21 mouse cellular contexts compared by ENCODE assay signal in the genomic region with DNA sequence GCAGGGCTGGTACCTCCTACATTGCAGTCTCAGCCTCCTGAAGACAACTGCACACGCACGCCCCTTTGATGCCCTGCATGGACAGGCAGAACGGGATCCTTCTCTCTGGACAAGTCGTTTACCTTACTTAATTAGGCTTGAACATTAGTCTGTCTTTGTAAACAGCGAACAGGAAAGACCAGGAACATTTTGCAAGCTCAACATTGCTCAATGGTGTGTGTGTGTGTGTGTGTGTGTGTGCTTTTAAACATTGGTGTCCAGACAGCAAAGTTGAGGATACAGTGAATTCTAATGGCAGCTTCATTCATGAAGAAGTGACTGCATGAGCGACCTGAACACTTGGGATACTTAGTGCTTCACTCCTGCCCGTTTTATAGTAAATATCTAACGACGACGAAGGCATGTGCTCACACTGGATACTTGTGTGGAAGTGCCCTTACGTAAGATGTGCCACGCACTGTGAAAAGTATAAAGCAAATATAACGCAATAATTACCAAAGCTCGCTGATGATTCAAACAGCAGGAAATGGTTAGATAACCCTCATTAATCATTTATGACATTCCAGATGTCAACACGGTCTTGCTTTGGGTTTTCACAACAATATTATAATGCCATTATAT. TPM values are rescaled to one million over a fixed set of nuclear protein-coding genes. Genes with fewer than 3 reads are reported as not detected.
DNase-seq lines count a peak whose midpoint lies in the region; ATAC-seq and TF ChIP-seq lines count a peak whose summit lies in the region.
"Had no signal": no experiment of that assay in that cellular context is flagged by ENCODE, and none has a peak within 500 bp of the region (broad histone marks: within the 10 kb centered on the region; RNA-seq: fewer than 3 reads in every experiment).

No protein-coding gene starts in this region.

- TF ChIP-seq CTCF in lung, postnatal 0 days (IDR thresholded peaks at IDR 0.05), result no peak
- TF ChIP-seq CTCF in intestine, postnatal 0 days (IDR thresholded peaks at IDR 0.05; ENCODE audit: low read depth), result no peak
- no peak for TF ChIP-seq CTCF in small intestine, adult 2 months (IDR thresholded peaks at IDR 0.05; ENCODE audit: extremely low read depth, insufficient read length, insufficient replicate concordance, low read depth, low read length)

- no peak for TF ChIP-seq POLR2A in small intestine, adult 2 months (IDR thresholded peaks at IDR 0.05; ENCODE audit: low read depth, low read length)

- no peaks in the 10 kb centered on the region for H3K36me3 ChIP-seq in kidney, embryonic 15.5 days
- no peaks in the 10 kb centered on the region for H3K36me3 ChIP-seq in kidney, embryonic 14.5 days (ENCODE audit: control insufficient read depth, insufficient read depth, low read length)
- no peaks in the 10 kb centered on the region for H3K36me3 ChIP-seq in lung, postnatal 0 days (ENCODE audit: insufficient read depth, low read length)
- no peaks in the 10 kb centered on the region for H3K36me3 ChIP-seq in intestine, postnatal 0 days (ENCODE audit: control insufficient read depth, insufficient read depth)
- no peaks in the 10 kb centered on the region for H3K36me3 ChIP-seq in small intestine, adult 2 months (ENCODE audit: control insufficient read depth, insufficient read depth, low read length)
- no peaks in the 10 kb centered on the region for H3K36me3 ChIP-seq in midbrain, embryonic 15.5 days (replicated peaks)
- H3K36me3 ChIP-seq: embryonic facial prominence, embryonic 12.5 days; heart, embryonic 10.5 days; hindbrain, embryonic 15.5 days; neural tube, embryonic 13.5 days had no signal

- H3K4me1 ChIP-seq in kidney, embryonic 15.5 days, result 0 out of 2 replicates have a peak, but pooled peaks cover 2% of the 10 kb centered on the region
- no peaks in the 10 kb centered on the region for H3K4me1 ChIP-seq in kidney, embryonic 14.5 days (ENCODE audit: control insufficient read depth, insufficient read depth, low read length)
- H3K4me1 ChIP-seq in lung, postnatal 0 days (ENCODE audit: insufficient read depth, low read depth, low read length), result peaks cover 10% of the 10 kb centered on the region; the same call in 1 of the 2 replicates
- H3K4me1 ChIP-seq in intestine, postnatal 0 days (replicated peaks; ENCODE audit: control insufficient read depth, insufficient read depth, low read length), result no peaks in the 10 kb centered on the region
- H3K4me1 ChIP-seq in small intestine, adult 2 months (ENCODE audit: control insufficient read depth, insufficient read depth, insufficient read length, low read length), result peaks cover 5% of the 10 kb centered on the region; the same call in 1 of the 2 replicates
- H3K4me1 ChIP-seq in midbrain, embryonic 15.5 days, result no peaks in the 10 kb centered on the region
- H3K4me1 ChIP-seq: embryonic facial prominence, embryonic 12.5 days; forebrain, embryonic 13.5 days; hindbrain, embryonic 15.5 days; neural tube, embryonic 13.5 days had no signal

- DNase-seq in lung, postnatal 0 days (ENCODE audit: low spot score), result peak; percentile 82
- no peak for DNase-seq in lung, postnatal 14 days
- DNase-seq: cerebellum, adult 9-10 months; heart, postnatal 36 days; kidney, adult 11 months; kidney, postnatal 25 days; right cerebral cortex, adult 18-20 months; thymus, postnatal 36 days had no signal

- no peaks in the 10 kb centered on the region for H3K9me3 ChIP-seq in kidney, embryonic 15.5 days (replicated peaks)
- no peaks in the 10 kb centered on the region for H3K9me3 ChIP-seq in kidney, embryonic 14.5 days (ENCODE audit: control insufficient read depth, low read length)
- no peaks in the 10 kb centered on the region for H3K9me3 ChIP-seq in lung, postnatal 0 days (ENCODE audit: low read length)
- no peaks in the 10 kb centered on the region for H3K9me3 ChIP-seq in intestine, postnatal 0 days (ENCODE audit: control insufficient read depth)
- no peaks in the 10 kb centered on the region for H3K9me3 ChIP-seq in midbrain, embryonic 15.5 days
- H3K9me3 ChIP-seq: embryonic facial prominence, embryonic 12.5 days; forebrain, embryonic 13.5 days; heart, embryonic 10.5 days; hindbrain, embryonic 15.5 days; neural tube, embryonic 13.5 days had no signal

- peak; percentile 73 for TF ChIP-seq EP300 in lung, postnatal 0 days (IDR thresholded peaks at IDR 0.05)

- 58% methylated on average over 15 of the region's 15 CpGs for WGBS in kidney, embryonic 15.5 days
- WGBS in kidney, embryonic 14.5 days, result 63% methylated on average over 15 of the region's 15 CpGs
- 24% methylated on average over 15 of the region's 15 CpGs for WGBS in lung, postnatal 0 days
- 38% methylated on average over 15 of the region's 15 CpGs for WGBS in intestine, postnatal 0 days
- WGBS in small intestine, adult 2 months, result 27% methylated on average over 15 of the region's 15 CpGs
- WGBS in midbrain, embryonic 15.5 days, result 87% methylated on average over 15 of the region's 15 CpGs

- H3K27me3 ChIP-seq in kidney, embryonic 15.5 days, result no peaks in the 10 kb centered on the region
- H3K27me3 ChIP-seq in kidney, embryonic 14.5 days (ENCODE audit: control insufficient read depth, insufficient read depth, low read length), result no peaks in the 10 kb centered on the region
- no peaks in the 10 kb centered on the region for H3K27me3 ChIP-seq in lung, postnatal 0 days (replicated peaks; ENCODE audit: insufficient read depth, low read length)
- H3K27me3 ChIP-seq in intestine, postnatal 0 days (replicated peaks; ENCODE audit: control insufficient read depth, insufficient read depth, low read length), result no peaks in the 10 kb centered on the region
- no peaks in the 10 kb centered on the region for H3K27me3 ChIP-seq in small intestine, adult 2 months (ENCODE audit: control insufficient read depth, insufficient read depth, low read length)
- no peaks in the 10 kb centered on the region for H3K27me3 ChIP-seq in midbrain, embryonic 15.5 days (replicated peaks)
- H3K27me3 ChIP-seq: embryonic facial prominence, embryonic 12.5 days; forebrain, embryonic 13.5 days; hindbrain, embryonic 15.5 days; neural tube, embryonic 13.5 days had no signal

- no peak overlapping the region for H3K27ac ChIP-seq in kidney, embryonic 15.5 days
- no peak overlapping the region for H3K27ac ChIP-seq in kidney, embryonic 14.5 days (ENCODE audit: low read depth, low read length)
- no peak overlapping the region for H3K27ac ChIP-seq in lung, postnatal 0 days (ENCODE audit: low read length)
- H3K27ac ChIP-seq in intestine, postnatal 0 days (ENCODE audit: low read depth, low read length), result no peak overlapping the region
- 0 out of 2 replicates have a peak overlapping the region, but pooled peaks have one; percentile 46 for H3K27ac ChIP-seq in small intestine, adult 2 months (ENCODE audit: insufficient read depth, low read depth, low read length)
- H3K27ac ChIP-seq in midbrain, embryonic 15.5 days, result no peak overlapping the region
- H3K27ac ChIP-seq: embryonic facial prominence, embryonic 12.5 days; forebrain, embryonic 13.5 days; heart, embryonic 10.5 days; hindbrain, embryonic 15.5 days; neural tube, embryonic 13.5 days had no signal

- no peak overlapping the region for H3K4me3 ChIP-seq in kidney, embryonic 15.5 days (replicated peaks)
- no peak overlapping the region for H3K4me3 ChIP-seq in kidney, embryonic 14.5 days (ENCODE audit: low read length)
- H3K4me3 ChIP-seq in lung, postnatal 0 days (ENCODE audit: low read depth, low read length), result no peak overlapping the region
- H3K4me3 ChIP-seq in intestine, postnatal 0 days (ENCODE audit: low read depth, low read length), result no peak overlapping the region
- no peak overlapping the region for H3K4me3 ChIP-seq in small intestine, adult 2 months (ENCODE audit: low read depth, low read length)
- no peak overlapping the region for H3K4me3 ChIP-seq in midbrain, embryonic 15.5 days
- H3K4me3 ChIP-seq: embryonic facial prominence, embryonic 12.5 days; erythroblast, embryonic 14.5 days; forebrain, embryonic 13.5 days; heart, embryonic 10.5 days; hindbrain, embryonic 15.5 days; neural tube, embryonic 13.5 days had no signal

- H3K4me2 ChIP-seq in kidney, embryonic 15.5 days, result no peak overlapping the region
- no peak overlapping the region for H3K4me2 ChIP-seq in kidney, embryonic 14.5 days (replicated peaks; ENCODE audit: low read depth, low read length)
- H3K4me2 ChIP-seq in lung, postnatal 0 days (replicated peaks; ENCODE audit: low read depth, low read length), result peak overlapping the region; percentile 37; the same call in 1 of the 2 replicates
- no peak overlapping the region; the same call in 1 of the 2 replicates for H3K4me2 ChIP-seq in intestine, postnatal 0 days (replicated peaks; ENCODE audit: low read depth)
- H3K4me2 ChIP-seq in midbrain, embryonic 15.5 days, result no peak overlapping the region
- H3K4me2 ChIP-seq: embryonic facial prominence, embryonic 12.5 days; forebrain, embryonic 13.5 days; hindbrain, embryonic 15.5 days; midbrain, embryonic 11.5 days; neural tube, embryonic 13.5 days had no signal

- no peak overlapping the region for H3K9ac ChIP-seq in kidney, embryonic 15.5 days
- H3K9ac ChIP-seq in kidney, embryonic 14.5 days (ENCODE audit: low read depth, low read length), result no peak overlapping the region
- no peak overlapping the region for H3K9ac ChIP-seq in lung, postnatal 0 days (replicated peaks; ENCODE audit: low read depth)
- H3K9ac ChIP-seq in intestine, postnatal 0 days (ENCODE audit: low read depth, low read length), result no peak overlapping the region
- no peak overlapping the region for H3K9ac ChIP-seq in midbrain, embryonic 15.5 days
- H3K9ac ChIP-seq: embryonic facial prominence, embryonic 12.5 days; forebrain, embryonic 13.5 days; hindbrain, embryonic 15.5 days; neural tube, embryonic 13.5 days had no signal

- ATAC-seq in kidney, embryonic 15.5 days (replicated peaks; ENCODE audit: low FRiP score), result peak; percentile 36
- ATAC-seq in kidney, embryonic 14.5 days (ENCODE audit: low FRiP score, low TSS enrichment), result no peak
- ATAC-seq in lung, postnatal 0 days, result peak; percentile 77
- peak; percentile 42; the same call in 1 of the 2 replicates for ATAC-seq in intestine, postnatal 0 days
- no peak for ATAC-seq in midbrain, embryonic 15.5 days (replicated peaks)
- ATAC-seq: forebrain, embryonic 13.5 days had no signal

RNA-seq across cellular contexts. Expression of gene Map3k7cl, which starts 59.2 kb away (rescaled TPM):
- polyA plus RNA-seq in kidney, embryonic 15.5 days (2015; fragmentation: Nextera tagmentation; extraction: Ambion mirVana), result 2.2 and 2.4 TPM in 2 replicates
- polyA plus RNA-seq in kidney, embryonic 14.5 days (2014; fragmentation: Nextera tagmentation; extraction: Ambion mirVana), result 0.69 and 1.4 TPM in 2 replicates
- polyA plus RNA-seq in lung, postnatal 0 days (2015; fragmentation: Nextera tagmentation; extraction: Ambion mirVana), result 0.37 and 0.38 TPM in 2 replicates
- 0.35 and 0.43 TPM in 2 replicates for polyA plus RNA-seq in intestine, postnatal 0 days (2015; fragmentation: Nextera tagmentation; extraction: Ambion mirVana)
- 0.19 and 0.39 TPM in 2 replicates for polyA plus RNA-seq in small intestine, adult 2 months (2012; rRNA removed)
- 0.10 and 0.14 TPM in 2 replicates for polyA plus RNA-seq in midbrain, embryonic 15.5 days (2015; fragmentation: Nextera tagmentation; extraction: Ambion mirVana)
- polyA plus RNA-seq: embryonic facial prominence, embryonic 12.5 days; erythroblast, embryonic 14.5 days; heart, embryonic 10.5 days; hindbrain, embryonic 15.5 days; limb, embryonic 11.5 days; midbrain, embryonic 11.5 days; neural tube, embryonic 13.5 days had no signal

Comparison
In these comparisons a context has a peak if more than half of its experiments do, and no peak if none do; other contexts are left out.
1. ATAC-seq: peak in kidney, embryonic 15.5 days (single experiment), lung, postnatal 0 days (single experiment) and intestine, postnatal 0 days (single experiment); none in kidney, embryonic 14.5 days (single experiment) and midbrain, embryonic 15.5 days (single experiment).